Mouse (Mus musculus): Measurements from ENCODE around the gene Fezf1. TPM values are rescaled to one million over a fixed set of nuclear protein-coding genes. Genes with fewer than 3 reads are reported as not detected.

Fezf1 gene
- polyA plus RNA-seq, 1 experiment from 2014 or later: not detected

DNA sequence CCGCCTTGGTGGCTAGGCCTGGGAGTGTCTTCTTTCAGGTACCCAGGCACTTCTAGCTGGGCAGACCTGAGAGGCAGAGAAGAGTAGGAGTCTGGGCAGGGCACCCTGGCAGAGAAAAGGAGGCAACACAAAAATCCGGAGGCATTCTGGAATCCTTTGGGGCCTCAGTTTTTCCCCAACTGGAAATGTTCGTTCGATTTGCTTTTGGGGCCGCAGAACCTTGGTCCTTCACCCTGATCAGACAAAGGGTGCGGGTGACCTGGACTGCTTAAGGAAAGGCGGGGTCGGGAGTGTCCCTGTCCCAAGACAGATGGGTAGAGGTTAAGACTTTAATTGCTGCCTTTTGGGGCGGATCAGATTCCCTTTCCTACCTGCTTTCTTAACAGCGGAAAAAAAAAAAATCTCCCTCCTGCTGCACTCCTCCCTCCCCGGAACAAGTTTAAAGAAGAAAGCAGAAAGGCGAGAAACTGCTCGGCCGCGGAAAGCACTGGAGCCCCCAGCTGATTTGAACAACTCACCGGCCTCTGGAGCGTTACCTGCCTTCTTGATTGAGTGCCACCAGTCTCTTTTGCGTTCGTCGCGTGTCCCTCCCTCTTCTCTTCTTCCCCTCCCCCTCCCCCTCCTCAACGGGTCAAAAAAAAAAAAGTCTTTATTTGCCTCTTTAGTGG is 2.3 kb upstream of the Fezf1 start:
- Histone ChIP-seq H3K27me3 (ENCODE audit: control insufficient read depth, insufficient read depth, low read length) (peaks cover 92% of the 10 kb centered on the region), H3K4me2 (ENCODE audit: low read length) (no peak overlapping the region), H3K9me3 (ENCODE audit: control insufficient read depth, low read length) (no peaks in the 10 kb centered on the region), H3K4me1 (ENCODE audit: control insufficient read depth, insufficient read depth, low read length) (0 out of 2 replicates have a peak, but pooled peaks cover 3% of the 10 kb centered on the region), H3K27ac (replicated peaks; ENCODE audit: low read depth, low read length) (no peak overlapping the region), H3K4me3 (replicated peaks; ENCODE audit: low read depth, low read length) (no peak overlapping the region), H3K36me3 (ENCODE audit: control insufficient read depth, insufficient read depth, low read length) (no peaks in the 10 kb centered on the region), H3K9ac (replicated peaks; ENCODE audit: low read length) (no peak overlapping the region)
- no peak for ATAC-seq (ENCODE audit: low FRiP score, low TSS enrichment)
- WGBS: under 1% methylated on average over 22 of the region's 22 CpGs
- no peak for DNase-seq

- H3K9ac ChIP-seq (replicated peaks; ENCODE audit: low read length): 0 out of 2 replicates have a peak overlapping the region, but pooled peaks have one; percentile 6
- no peaks in the 10 kb centered on the region for H3K9me3 ChIP-seq (ENCODE audit: control insufficient read depth, low read length)
- no peaks in the 10 kb centered on the region for H3K36me3 ChIP-seq (ENCODE audit: control insufficient read depth, insufficient read depth, low read length)
- H3K4me2 ChIP-seq (ENCODE audit: low read length): peak overlapping the region; percentile 51
- under 1% methylated on average over 29 of the region's 29 CpGs for WGBS
- ATAC-seq (ENCODE audit: low FRiP score, low TSS enrichment) (peak; percentile 41; the same call in 1 of the 2 replicates), DNase-seq (peak; percentile 73)
- peak overlapping the region; percentile 26 for H3K4me3 ChIP-seq (replicated peaks; ENCODE audit: low read depth, low read length)
- H3K4me1 ChIP-seq (ENCODE audit: control insufficient read depth, insufficient read depth, low read length): 0 out of 2 replicates have a peak, but pooled peaks cover 3% of the 10 kb centered on the region
- peaks cover 92% of the 10 kb centered on the region for H3K27me3 ChIP-seq (ENCODE audit: control insufficient read depth, insufficient read depth, low read length)
- no peak overlapping the region for H3K27ac ChIP-seq (replicated peaks; ENCODE audit: low read depth, low read length)
These were observed 1.6 kb upstream of the Fezf1 start for GRCm38 (mm10) chr6:23249616-23250287.

GRCm38 (mm10) chr6:23249053-23249401 is 865 bp upstream of the Fezf1 start:
- Histone ChIP-seq H3K4me1 (ENCODE audit: control insufficient read depth, insufficient read depth, low read length) (0 out of 2 replicates have a peak, but pooled peaks cover 3% of the 10 kb centered on the region), H3K36me3 (ENCODE audit: control insufficient read depth, insufficient read depth, low read length) (no peaks in the 10 kb centered on the region), H3K4me3 (replicated peaks; ENCODE audit: low read depth, low read length) (peak overlapping the region; percentile 26), H3K4me2 (ENCODE audit: low read length) (peak overlapping the region; percentile 51), H3K9ac (replicated peaks; ENCODE audit: low read length) (no peak overlapping the region), H3K9me3 (ENCODE audit: control insufficient read depth, low read length) (no peaks in the 10 kb centered on the region), H3K27me3 (ENCODE audit: control insufficient read depth, insufficient read depth, low read length) (peaks cover 92% of the 10 kb centered on the region), H3K27ac (replicated peaks; ENCODE audit: low read depth, low read length) (no peak overlapping the region)
- ATAC-seq (ENCODE audit: low FRiP score, low TSS enrichment) (peak; percentile 22; the same call in 1 of the 2 replicates), DNase-seq (peak; percentile 55)
- under 1% methylated on average over 24 of the region's 24 CpGs for WGBS

- DNase-seq (peak; percentile 45), ATAC-seq (ENCODE audit: low FRiP score, low TSS enrichment) (0 out of 2 replicates have a peak, but pooled peaks have one; percentile 27)
- Histone ChIP-seq H3K4me3 (replicated peaks; ENCODE audit: low read depth, low read length) (0 out of 2 replicates have a peak overlapping the region, but pooled peaks have one; percentile 12), H3K27ac (replicated peaks; ENCODE audit: low read depth, low read length) (no peak overlapping the region), H3K36me3 (ENCODE audit: control insufficient read depth, insufficient read depth, low read length) (no peaks in the 10 kb centered on the region), H3K9ac (replicated peaks; ENCODE audit: low read length) (no peak overlapping the region), H3K4me1 (ENCODE audit: control insufficient read depth, insufficient read depth, low read length) (0 out of 2 replicates have a peak, but pooled peaks cover 3% of the 10 kb centered on the region), H3K9me3 (ENCODE audit: control insufficient read depth, low read length) (no peaks in the 10 kb centered on the region), H3K4me2 (ENCODE audit: low read length) (no peak overlapping the region; the same call in 1 of the 2 replicates), H3K27me3 (ENCODE audit: control insufficient read depth, insufficient read depth, low read length) (peaks cover 92% of the 10 kb centered on the region)
- WGBS: under 1% methylated on average over 61 of the region's 61 CpGs
These were observed 450 bp downstream of the Fezf1 start for GRCm38 (mm10) chr6:23247512-23248312.

GRCm38 (mm10) chr6:23246790-23247511 is 1.2 kb downstream of the Fezf1 start:
- no peaks in the 10 kb centered on the region for H3K9me3 ChIP-seq (ENCODE audit: control insufficient read depth, low read length)
- no peak for ATAC-seq (ENCODE audit: low FRiP score, low TSS enrichment)
- H3K27me3 ChIP-seq (ENCODE audit: control insufficient read depth, insufficient read depth, low read length): peaks cover 93% of the 10 kb centered on the region
- no peak overlapping the region for H3K9ac ChIP-seq (replicated peaks; ENCODE audit: low read length)
- no peak overlapping the region for H3K4me3 ChIP-seq (replicated peaks; ENCODE audit: low read depth, low read length)
- H3K4me1 ChIP-seq (ENCODE audit: control insufficient read depth, insufficient read depth, low read length): 0 out of 2 replicates have a peak, but pooled peaks cover 3% of the 10 kb centered on the region
- no peaks in the 10 kb centered on the region for H3K36me3 ChIP-seq (ENCODE audit: control insufficient read depth, insufficient read depth, low read length)
- no peak overlapping the region for H3K4me2 ChIP-seq (ENCODE audit: low read length)
- WGBS: 1% methylated on average over 23 of the region's 23 CpGs
- no peak overlapping the region for H3K27ac ChIP-seq (replicated peaks; ENCODE audit: low read depth, low read length)
- peak; percentile 63 for DNase-seq

- 2% methylated on average over 17 of the region's 17 CpGs for WGBS
- no peak overlapping the region for H3K27ac ChIP-seq (replicated peaks; ENCODE audit: low read depth, low read length)
- no peaks in the 10 kb centered on the region for H3K9me3 ChIP-seq (ENCODE audit: control insufficient read depth, low read length)
- DNase-seq (peak; percentile 45), ATAC-seq (ENCODE audit: low FRiP score, low TSS enrichment) (no peak)
- no peak overlapping the region for H3K4me2 ChIP-seq (ENCODE audit: low read length)
- H3K4me3 ChIP-seq (replicated peaks; ENCODE audit: low read depth, low read length): no peak overlapping the region
- H3K36me3 ChIP-seq (ENCODE audit: control insufficient read depth, insufficient read depth, low read length): no peaks in the 10 kb centered on the region
- 0 out of 2 replicates have a peak, but pooled peaks cover 3% of the 10 kb centered on the region for H3K4me1 ChIP-seq (ENCODE audit: control insufficient read depth, insufficient read depth, low read length)
- no peak overlapping the region for H3K9ac ChIP-seq (replicated peaks; ENCODE audit: low read length)
- H3K27me3 ChIP-seq (ENCODE audit: control insufficient read depth, insufficient read depth, low read length): peaks cover 95% of the 10 kb centered on the region
These were observed 1.9 kb downstream of the Fezf1 start for GRCm38 (mm10) chr6:23246061-23246789.

- H3K9ac ChIP-seq (replicated peaks; ENCODE audit: low read length): no peak overlapping the region
- no peak overlapping the region for H3K4me2 ChIP-seq (ENCODE audit: low read length)
- whole genome bisulfite sequencing: under 1% methylated on average over 23 of the region's 23 CpGs
- peaks cover 98% of the 10 kb centered on the region for H3K27me3 ChIP-seq (ENCODE audit: control insufficient read depth, insufficient read depth, low read length)
- ATAC-seq (ENCODE audit: low FRiP score, low TSS enrichment): no peak
- no peak overlapping the region for H3K4me3 ChIP-seq (replicated peaks; ENCODE audit: low read depth, low read length)
- no peaks in the 10 kb centered on the region for H3K36me3 ChIP-seq (ENCODE audit: control insufficient read depth, insufficient read depth, low read length)
- 0 out of 2 replicates have a peak, but pooled peaks cover 3% of the 10 kb centered on the region for H3K4me1 ChIP-seq (ENCODE audit: control insufficient read depth, insufficient read depth, low read length)
- DNase-seq: peak; percentile 46
- H3K9me3 ChIP-seq (ENCODE audit: control insufficient read depth, low read length): no peaks in the 10 kb centered on the region
- no peak overlapping the region for H3K27ac ChIP-seq (replicated peaks; ENCODE audit: low read depth, low read length)
These were observed 2.6 kb downstream of the Fezf1 start for GRCm38 (mm10) chr6:23245545-23246011.

All from midbrain, embryonic 14.5 days (tissue).